Mouse (Mus musculus) heart, adult 2 months (tissue): ENCODE results near the gene Eif5b.

ENCODE experiments used
- CTCF ChIP-seq: fragments of 200-600 bp; IDR thresholded peaks from 2 replicates; pipeline ENCODE4 v1.8.1; 2022; ENCODE audit warnings: antibody characterized with exemption, mild to moderate bottlenecking, moderate library complexity
- EP300 ChIP-seq: fragments of 200-500 bp; IDR thresholded peaks from 2 replicates; pipeline ENCODE4 v1.6.1; 2011; ENCODE audit warnings: low read depth, low read length, control low read depth; ENCODE audit not compliant: insufficient read depth
- POLR2A ChIP-seq: fragments of 200-500 bp; IDR thresholded peaks from 2 replicates; pipeline ENCODE4 v1.6.1; 2011; ENCODE audit warnings: mild to moderate bottlenecking, low read depth, low read length, control low read depth; ENCODE audit not compliant: insufficient read depth

GRCm38 (mm10) chr1:37971520-37971919 is 26.3 kb upstream of the Eif5b start:
- TF ChIP-seq POLR2A (no peak), CTCF (no peak), EP300 (no peak)
